Mouse (Mus musculus) stomach, postnatal 0 days (tissue): Measurements from ENCODE around the gene Tln1. TPM values are rescaled to one million over a fixed set of nuclear protein-coding genes. Genes with fewer than 3 reads are reported as not detected.
"Not testable (repeated sequence)": the region's sequence is repeated elsewhere in the genome, so short reads cannot be mapped to it uniquely, and the experiment has no call there.

ENCODE experiments used
- ATAC-seq: fragments of 200-750 bp; cut with Nextera tagmentation; 2 replicates; pipeline ENCODE4 v1.8.0; 2017; ENCODE audit not compliant: low FRiP score, low TSS enrichment
- DNase-seq: peaks from one replicate; pipeline ENCODE4 v3.0.0-alpha.2; 2016; ENCODE audit warnings: low spot score
- H3K27ac ChIP-seq: fragments of 300-500 bp; sonication (generic); replicated peaks from 2 replicates; pipeline ENCODE4 v1.5.1; 2014; ENCODE audit warnings: mild to moderate bottlenecking, control low read depth
- H3K27me3 ChIP-seq: fragments of 300-500 bp; sonication (generic); 2 replicates; pipeline ENCODE4 v1.6.1; 2014; ENCODE audit warnings: low read length; ENCODE audit not compliant: control insufficient read depth, insufficient read depth
- H3K36me3 ChIP-seq: fragments of 300-500 bp; sonication (generic); 2 replicates; pipeline ENCODE4 v1.6.1; 2014; ENCODE audit warnings: low read length, mixed read lengths; ENCODE audit not compliant: control insufficient read depth, insufficient read depth
- H3K4me1 ChIP-seq: fragments of 300-500 bp; sonication (generic); replicated peaks from 2 replicates; pipeline ENCODE4 v1.6.1; 2014; ENCODE audit warnings: antibody characterized with exemption; ENCODE audit not compliant: control insufficient read depth, insufficient read depth
- H3K4me2 ChIP-seq: fragments of 300-500 bp; sonication (generic); replicated peaks from 2 replicates; pipeline ENCODE4 v1.6.1; 2014; ENCODE audit warnings: low read depth, mild to moderate bottlenecking, control low read depth, moderate library complexity
- H3K4me3 ChIP-seq: fragments of 300-500 bp; sonication (generic); 2 replicates; pipeline ENCODE4 v1.5.1; 2014; ENCODE audit warnings: low read depth, low read length, control low read depth
- H3K9ac ChIP-seq: fragments of 300-500 bp; sonication (generic); 2 replicates; pipeline ENCODE4 v1.6.1; 2014; ENCODE audit warnings: mild to moderate bottlenecking, low read length, control low read depth, mixed read lengths
- H3K9me3 ChIP-seq: fragments of 300-500 bp; sonication (generic); 2 replicates; pipeline ENCODE4 v1.6.1; 2016; ENCODE audit warnings: low read length; ENCODE audit not compliant: control insufficient read depth
- CTCF ChIP-seq: IDR thresholded peaks from 2 replicates; pipeline ENCODE4 v1.5.1; 2016; ENCODE audit warnings: antibody characterized with exemption, low read depth, mild to moderate bottlenecking, moderate library complexity
- EP300 ChIP-seq: optimal IDR thresholded peaks from 2 replicates; pipeline ENCODE3; 2016; ENCODE audit warnings: antibody characterized with exemption
- WGBS: fragments of 180-500 bp; shearing (Covaris S2); extraction: QIAGEN DNeasy Blood & Tissue Kit; methylation state at CpG from one replicate; pipeline ENCODE4 v1.1.7; 2014; 5-methylcytosine and 5-hydroxymethylcytosine counted together
- polyA plus RNA-seq: library from polyadenylated mRNA; unstranded; fragments of >200 nt; fragmentation: Nextera tagmentation; extraction: Ambion mirVana; gene quantifications from 2 replicates; pipeline ENCODE4 v1.2.1, GENCODE M21; 2015

Gene Tln1
- polyA plus RNA-seq, 1 experiment from 2014 or later = 60.3 TPM

- Histone ChIP-seq H3K4me2 (no peak overlapping the region), H3K4me1 (no peaks in the 10 kb centered on the region), H3K9me3 (no peaks in the 10 kb centered on the region), H3K9ac (no peak overlapping the region), H3K27me3 (no peaks in the 10 kb centered on the region), H3K36me3 (no peaks in the 10 kb centered on the region), H3K27ac (no peak overlapping the region), H3K4me3 (no peak overlapping the region)
- WGBS = 72% methylated on average over 4 of the region's 4 CpGs
- TF ChIP-seq EP300 = no peak
- no peak for TF ChIP-seq CTCF
- DNase-seq = no peak
- no peak for ATAC-seq
Observed at GRCm38 (mm10) chr4:43598200-43598599, 35.7 kb upstream of the Tln1 start.

GRCm38 (mm10) chr4:43596597-43596996, 34.1 kb upstream of the Tln1 start:
- not testable (repeated sequence) for H3K4me3 ChIP-seq, H3K4me2 ChIP-seq
- 74% methylated on average over 2 of the region's 2 CpGs for WGBS

DNA sequence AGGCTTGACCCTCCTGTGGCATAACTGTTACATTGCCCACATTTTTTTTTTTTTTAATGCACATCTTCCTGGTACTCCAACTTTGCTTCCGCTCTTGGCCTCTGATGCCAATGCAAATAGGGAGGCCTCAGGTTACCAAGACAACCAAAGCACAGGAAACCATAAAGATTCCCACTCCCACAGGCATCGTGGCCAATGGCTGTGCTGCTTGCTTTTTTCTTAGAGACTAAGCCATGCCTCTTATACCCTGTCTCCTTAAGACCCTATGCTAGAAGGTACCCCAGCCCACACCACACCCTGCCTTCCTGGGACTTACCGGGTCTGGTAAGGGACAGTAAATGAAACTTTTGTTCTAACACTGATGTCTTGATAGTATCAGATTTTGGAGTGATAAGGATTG, 31.0 kb upstream of the Tln1 start:
- H3K4me2 ChIP-seq = no peak overlapping the region
- 45% methylated on average over 3 of the region's 3 CpGs for WGBS
- DNase-seq (peak; percentile 8), ATAC-seq (no peak)
- H3K9ac ChIP-seq = no peak overlapping the region
- no peaks in the 10 kb centered on the region for H3K9me3 ChIP-seq
- H3K4me1 ChIP-seq = no peaks in the 10 kb centered on the region
- no peaks in the 10 kb centered on the region for H3K27me3 ChIP-seq
- TF ChIP-seq CTCF = no peak
- TF ChIP-seq EP300 = no peak
- no peak overlapping the region for H3K4me3 ChIP-seq
- H3K36me3 ChIP-seq = no peaks in the 10 kb centered on the region
- H3K27ac ChIP-seq = no peak overlapping the region

More at GRCm38 (mm10) chr4:43596597-43596996, 34.1 kb upstream of the Tln1 start:
- H3K27ac ChIP-seq, ATAC-seq, H3K27me3 ChIP-seq, H3K36me3 ChIP-seq, H3K9me3 ChIP-seq, DNase-seq, H3K4me1 ChIP-seq, H3K9ac ChIP-seq: not testable (repeated sequence)

GRCm38 (mm10) chr4:43591961-43592360, 29.5 kb upstream of the Tln1 start:
- no peak for ATAC-seq
- WGBS = 69% methylated on average over 3 of the region's 3 CpGs
- Histone ChIP-seq H3K4me1 (no peaks in the 10 kb centered on the region), H3K4me2 (no peak overlapping the region), H3K36me3 (no peaks in the 10 kb centered on the region), H3K27ac (no peak overlapping the region), H3K9ac (no peak overlapping the region), H3K4me3 (no peak overlapping the region), H3K9me3 (no peaks in the 10 kb centered on the region), H3K27me3 (no peaks in the 10 kb centered on the region)
- TF ChIP-seq EP300 = no peak
- no peak for TF ChIP-seq CTCF
- DNase-seq = no peak

DNA sequence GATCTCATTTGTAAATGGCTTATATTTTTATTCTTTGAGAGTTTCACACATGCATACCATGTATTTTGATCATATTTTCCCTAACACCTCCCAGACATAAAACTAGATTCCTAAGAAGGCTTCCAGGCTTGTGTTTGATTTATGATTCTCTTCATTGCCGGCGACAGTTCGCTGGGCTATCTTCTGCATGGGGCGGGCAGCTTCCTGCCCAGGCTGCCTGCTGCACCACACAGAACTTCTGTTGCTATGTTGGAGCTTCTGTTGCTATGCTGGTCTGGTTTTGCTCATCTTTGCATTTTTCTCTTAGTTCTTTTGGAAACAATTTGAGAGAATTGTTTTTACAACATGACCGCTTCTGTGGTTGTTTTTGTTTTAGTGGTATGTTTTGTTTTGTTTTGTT, 29.1 kb upstream of the Tln1 start:
- no peak overlapping the region for H3K27ac ChIP-seq
- H3K4me2 ChIP-seq = no peak overlapping the region
- H3K4me1 ChIP-seq = no peaks in the 10 kb centered on the region
- H3K9ac ChIP-seq = no peak overlapping the region
- no peak for ATAC-seq
- no peak for DNase-seq
- no peaks in the 10 kb centered on the region for H3K9me3 ChIP-seq
- H3K36me3 ChIP-seq = no peaks in the 10 kb centered on the region
- TF ChIP-seq EP300 (no peak), CTCF (no peak)
- H3K4me3 ChIP-seq = no peak overlapping the region
- 60% methylated on average over 5 of the region's 5 CpGs for WGBS
- no peaks in the 10 kb centered on the region for H3K27me3 ChIP-seq

GRCm38 (mm10) chr4:43587681-43588080, 25.2 kb upstream of the Tln1 start:
- WGBS = 48% methylated on average over 7 of the region's 7 CpGs
- DNase-seq (no peak), ATAC-seq (peak; percentile 37; the same call in 1 of the 2 replicates)
- H3K27ac ChIP-seq = no peak overlapping the region
- no peaks in the 10 kb centered on the region for H3K4me1 ChIP-seq
- H3K9ac ChIP-seq = no peak overlapping the region
- H3K4me3 ChIP-seq = no peak overlapping the region
- no peaks in the 10 kb centered on the region for H3K9me3 ChIP-seq
- peaks cover 12% of the 10 kb centered on the region for H3K36me3 ChIP-seq
- no peaks in the 10 kb centered on the region for H3K27me3 ChIP-seq
- no peak overlapping the region for H3K4me2 ChIP-seq
- TF ChIP-seq EP300 (no peak), CTCF (no peak)
